Mouse (Mus musculus) hematopoietic stem cell, adult 5-6 weeks (primary cell): ENCODE measurements around the gene Mest. TPM values are rescaled to one million over a fixed set of nuclear protein-coding genes. Genes with fewer than 3 reads are reported as not detected.
A peak's percentile ranks its signal among the peaks of the same experiment; 100 is the strongest.

Experiments used
- ATAC-seq, 2 experiments: fragments of 125-278 bp in 1 of 2; replicated peaks in 1 of 2; 2 replicates each; pipeline ENCODE4 v1.8.0; 2016 to 2017; ENCODE audit warnings: inconsistent platforms in 2 of 2, mild to moderate bottlenecking in 2 of 2, moderate number of reproducible peaks in 2 of 2, low read depth in 1 of 2, moderate TSS enrichment in 1 of 2; ENCODE audit not compliant: low FRiP score in 2 of 2, poor library complexity in 2 of 2, severe bottlenecking in 2 of 2, insufficient read depth in 1 of 2, low TSS enrichment in 1 of 2
- total RNA-seq: library from RNA; stranded (forward); fragments of 172-1452, 232-1000 nt; gene quantifications from 2 replicates; pipeline ENCODE4 v1.2.3, GENCODE M21; 2017

Gene Mest
- 0.25 and 2.1 TPM in 2 replicates for total RNA-seq

DNA sequence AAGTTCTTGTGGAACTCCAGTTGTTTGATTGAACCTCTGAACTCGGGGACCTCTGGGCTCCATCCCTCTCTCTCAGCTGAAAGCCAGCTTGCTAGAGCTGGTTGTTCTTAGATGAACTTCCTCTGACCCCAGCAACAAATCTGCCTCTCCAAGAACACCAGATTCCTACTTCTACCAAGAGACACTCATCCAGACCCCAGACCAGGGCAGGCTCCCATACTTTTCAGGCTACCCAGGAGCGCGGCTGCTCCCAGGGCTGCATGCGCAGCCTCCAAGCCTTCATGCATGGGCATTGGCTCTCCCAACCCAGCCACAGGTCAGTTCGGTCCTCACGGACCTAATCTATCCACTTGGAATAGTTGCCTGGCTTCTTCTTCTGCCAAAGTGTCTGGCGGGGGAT, at the start of gene Mest:
Gene Mest (plus strand): TSS at position 217 of the 400 bp plus-strand sequence.
- ATAC-seq = no peak

DNA sequence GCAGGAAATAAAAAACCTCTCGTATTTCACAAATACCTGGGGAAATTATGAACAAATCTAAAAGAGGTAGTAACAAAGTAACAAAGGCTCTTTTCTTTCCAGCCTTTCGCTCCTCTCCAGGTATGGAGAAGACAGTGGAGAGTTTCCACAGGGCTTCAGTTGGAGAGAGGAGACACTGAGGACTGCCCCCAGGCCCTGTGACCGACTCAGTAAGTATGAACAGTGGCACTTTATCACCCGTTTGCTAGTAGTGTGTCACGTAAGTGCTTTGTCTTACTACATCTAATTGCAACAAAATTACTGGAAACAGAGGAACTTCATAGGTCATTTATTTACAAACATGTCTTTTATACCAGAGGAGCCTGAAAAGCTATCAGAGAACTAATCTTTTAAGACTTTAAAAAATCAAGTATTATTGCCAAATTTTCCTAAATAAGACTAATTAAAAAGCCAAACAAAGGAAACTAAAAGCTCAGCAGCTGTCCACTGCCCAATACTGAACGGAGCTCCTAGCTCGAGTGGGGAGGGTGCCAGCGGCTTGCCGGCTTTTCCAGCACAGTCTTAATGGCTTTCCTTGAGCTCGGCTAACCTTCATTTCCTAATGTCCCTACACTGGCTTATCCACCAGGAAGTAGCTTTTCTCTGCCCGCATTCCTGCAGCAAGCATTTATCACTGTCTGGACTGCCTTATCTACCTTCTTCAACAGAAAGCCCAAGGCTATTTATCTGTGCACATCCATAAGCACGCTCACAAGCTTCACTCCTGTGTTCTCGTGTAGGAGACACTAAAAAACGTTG, 49.4 kb upstream of the Mest start:
- no peak for ATAC-seq

GRCm38 (mm10) chr6:30674714-30675280, 48.5 kb upstream of the Mest start:
- ATAC-seq = no peak

DNA sequence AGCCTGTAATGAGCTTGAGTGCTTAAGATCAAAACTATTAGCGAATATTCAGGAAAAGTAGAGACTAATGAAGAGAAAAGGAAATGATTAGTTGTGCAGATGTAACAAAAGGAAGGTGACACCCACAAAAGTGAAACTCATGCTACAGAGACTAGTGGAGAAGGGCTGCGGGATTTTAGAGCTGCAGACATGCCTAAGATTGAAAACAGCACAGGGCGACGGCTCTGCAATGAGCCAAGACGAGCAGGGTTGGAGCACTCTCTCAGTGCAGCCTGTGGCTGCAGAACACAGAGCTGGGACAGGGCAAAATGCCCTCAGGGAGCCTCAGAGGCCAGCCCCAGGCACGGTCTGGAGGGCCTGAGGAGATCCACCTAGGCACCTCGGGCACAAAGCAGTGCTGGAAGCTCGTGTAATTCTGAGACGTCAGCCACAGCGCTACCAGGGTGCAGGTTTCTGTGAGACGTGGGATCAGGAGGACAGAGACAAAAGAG, 48.0 kb upstream of the Mest start:
- ATAC-seq = peak; percentile 14 to 30; a peak in 1 of 4 replicates

DNA sequence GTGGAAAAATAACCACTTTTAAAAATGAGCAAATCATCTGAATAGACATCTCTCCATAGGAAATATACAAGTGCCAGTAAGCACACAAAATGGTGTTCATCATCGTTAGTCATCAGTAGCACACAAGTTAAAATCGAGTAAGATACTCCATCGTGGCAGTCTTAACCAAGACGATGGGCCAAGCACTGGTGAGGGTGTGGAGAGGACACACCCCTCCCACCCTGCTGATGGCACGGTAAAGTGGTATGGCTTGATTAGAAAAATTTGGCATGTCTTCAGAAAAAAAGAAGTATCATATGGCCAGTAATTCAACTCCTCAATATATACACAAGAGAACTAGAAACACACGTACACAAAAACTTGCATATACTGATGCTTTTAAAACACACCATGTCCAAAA, 46.8 kb upstream of the Mest start:
- no peak for ATAC-seq

GRCm38 (mm10) chr6:30677591-30677990, 45.8 kb upstream of the Mest start:
- ATAC-seq = no peak

GRCm38 (mm10) chr6:30678482-30678881, 44.9 kb upstream of the Mest start:
- ATAC-seq = no peak

GRCm38 (mm10) chr6:30679567-30679966, 43.8 kb upstream of the Mest start:
- ATAC-seq = no peak

- ATAC-seq = no peak
Measured at GRCm38 (mm10) chr6:30680442-30680841, 42.9 kb upstream of the Mest start.

DNA sequence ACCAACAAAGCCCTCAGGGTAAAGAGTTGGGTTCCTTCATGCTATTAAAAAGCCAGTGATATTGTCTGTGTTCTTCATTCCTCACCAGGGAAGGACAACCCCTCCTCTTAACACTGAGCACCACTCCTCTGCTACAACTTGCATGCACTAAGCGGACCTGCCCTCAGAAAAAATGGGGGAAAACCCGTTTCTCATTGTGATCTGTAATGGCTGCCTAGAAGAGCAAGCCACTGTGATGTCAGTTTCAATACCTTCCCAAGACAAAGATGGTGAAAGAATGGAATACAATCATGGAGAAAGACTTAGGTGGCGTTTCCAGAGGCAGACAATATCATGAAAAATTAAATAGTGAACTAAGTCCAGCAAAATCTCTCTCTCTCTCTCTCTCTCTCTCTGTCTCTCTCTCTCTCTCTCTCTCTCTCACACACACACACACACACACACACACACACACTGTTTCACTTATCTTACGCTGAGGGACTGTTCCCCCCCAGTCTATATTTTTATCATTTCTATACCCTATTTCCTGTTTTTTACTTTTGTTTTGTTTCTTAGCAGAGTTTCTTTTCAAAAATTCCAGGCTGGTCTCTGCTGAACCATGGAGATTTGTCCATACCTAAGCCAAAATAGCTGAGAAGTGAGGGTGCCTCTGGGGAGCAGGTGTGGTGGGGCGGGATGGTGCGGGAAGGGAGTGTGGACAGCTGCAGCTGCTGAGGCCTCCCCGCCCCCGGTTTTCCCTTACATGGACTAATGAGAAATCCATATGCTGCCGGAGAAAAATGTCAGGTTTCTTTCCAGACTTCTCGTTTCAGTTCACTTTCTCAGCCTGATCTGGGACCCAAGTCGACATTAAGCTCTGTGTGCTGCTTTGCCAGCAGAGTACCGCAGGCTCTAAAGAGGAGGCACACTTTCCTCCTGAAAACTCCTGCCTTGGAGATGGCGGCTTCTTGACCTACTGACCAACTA, 41.1 kb upstream of the Mest start:
- no peak for ATAC-seq

- no peak for ATAC-seq
Measured at GRCm38 (mm10) chr6:30684570-30684969, 38.8 kb upstream of the Mest start.

DNA sequence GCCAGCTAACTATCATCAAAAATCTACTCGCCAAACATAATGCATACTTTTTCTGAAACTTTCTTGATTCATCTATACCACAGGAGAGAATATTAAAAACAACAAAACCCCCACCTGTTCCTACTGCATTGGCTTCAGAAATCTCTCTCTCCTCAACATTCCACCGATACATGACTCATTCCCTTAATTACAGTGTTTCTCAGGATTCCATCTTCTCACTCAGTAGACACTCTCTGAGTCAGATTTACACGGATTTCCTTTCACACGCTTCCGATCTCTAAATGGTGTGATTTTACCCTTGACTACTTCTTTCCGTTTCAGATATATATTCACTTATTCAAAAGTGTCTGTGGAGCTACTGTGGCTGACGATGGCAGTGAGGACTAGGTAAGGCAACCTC, 36.1 kb upstream of the Mest start:
- ATAC-seq = no peak

DNA sequence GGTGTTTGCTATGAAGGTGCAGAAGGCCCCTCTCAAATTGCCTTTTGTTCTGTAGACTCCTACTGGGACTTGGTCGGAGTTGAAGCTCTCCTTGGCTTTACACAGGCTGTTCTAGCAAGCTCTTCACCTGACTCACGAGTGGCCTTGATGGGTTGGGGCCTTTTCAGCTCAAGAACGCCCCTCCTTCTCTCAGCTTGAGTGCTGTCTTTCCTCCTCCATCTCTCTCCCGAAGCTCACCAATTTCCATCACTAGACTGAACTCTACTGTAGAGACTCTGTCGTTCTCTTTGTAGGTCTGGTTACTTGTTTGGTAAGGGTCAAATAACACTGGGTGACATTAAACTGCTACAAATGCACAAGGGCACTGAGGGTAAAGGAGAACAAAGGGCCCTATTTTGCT, 30.5 kb upstream of the Mest start:
- ATAC-seq = no peak

- peak; percentile 93 to 95 for ATAC-seq
Measured at GRCm38 (mm10) chr6:30693350-30693991, 29.9 kb upstream of the Mest start, which contains the start of gene Cep41. TSS of gene Cep41 (minus strand) at chr6:30693749.

GRCm38 (mm10) chr6:30694209-30694608, 29.1 kb upstream of the Mest start:
- ATAC-seq = no peak

- ATAC-seq = no peak
Measured at GRCm38 (mm10) chr6:30695124-30695523, 28.2 kb upstream of the Mest start.

GRCm38 (mm10) chr6:30697464-30697863, 25.9 kb upstream of the Mest start:
- ATAC-seq = no peak
